Mouse (Mus musculus): ENCODE results near the gene Dgkh.

- TF ChIP-seq POLR2A (IDR thresholded peaks at IDR 0.05; ENCODE audit: insufficient read length, low read depth) (no peak), SRF (IDR thresholded peaks at IDR 0.05; ENCODE audit: control insufficient read depth, insufficient read length, low read depth) (no peak), E2F4 (IDR thresholded peaks at IDR 0.05; ENCODE audit: insufficient read depth) (no peak), MYOD1 (IDR thresholded peaks at IDR 0.05; ENCODE audit: control insufficient read depth in 1 of 3, insufficient read length in 2 of 3, low read depth in 2 of 3) (no peak), CEBPB (IDR thresholded peaks at IDR 0.05; ENCODE audit: insufficient read depth, poor library complexity, severe bottlenecking) (no peak), USF1 (IDR thresholded peaks at IDR 0.05; ENCODE audit: low read depth) (no peak), MYOG (IDR thresholded peaks at IDR 0.05; ENCODE audit: control insufficient read depth in 1 of 3, insufficient read depth in 1 of 3, insufficient read length in 2 of 3, low read depth in 2 of 3) (no peak), MAX (IDR thresholded peaks at IDR 0.05; ENCODE audit: low read depth) (no peak), POLR2AphosphoS2 (IDR thresholded peaks at IDR 0.05; ENCODE audit: insufficient read length, low read depth) (no peak), TCF12 (IDR thresholded peaks at IDR 0.05; ENCODE audit: insufficient read depth, poor library complexity, severe bottlenecking) (no peak), TCF3 (IDR thresholded peaks at IDR 0.05; ENCODE audit: insufficient read length, low read depth) (no peak), REST (IDR thresholded peaks at IDR 0.05; ENCODE audit: insufficient read depth, insufficient read length) (no peak)
These were observed 40.6 kb downstream of the Dgkh start for GRCm38 (mm10) chr14:78691926-78692487.

All from myocyte (in vitro differentiated cells).